Mouse (Mus musculus): ENCODE data around the gene Shisa5.

The Shisa5 gene

DNA sequence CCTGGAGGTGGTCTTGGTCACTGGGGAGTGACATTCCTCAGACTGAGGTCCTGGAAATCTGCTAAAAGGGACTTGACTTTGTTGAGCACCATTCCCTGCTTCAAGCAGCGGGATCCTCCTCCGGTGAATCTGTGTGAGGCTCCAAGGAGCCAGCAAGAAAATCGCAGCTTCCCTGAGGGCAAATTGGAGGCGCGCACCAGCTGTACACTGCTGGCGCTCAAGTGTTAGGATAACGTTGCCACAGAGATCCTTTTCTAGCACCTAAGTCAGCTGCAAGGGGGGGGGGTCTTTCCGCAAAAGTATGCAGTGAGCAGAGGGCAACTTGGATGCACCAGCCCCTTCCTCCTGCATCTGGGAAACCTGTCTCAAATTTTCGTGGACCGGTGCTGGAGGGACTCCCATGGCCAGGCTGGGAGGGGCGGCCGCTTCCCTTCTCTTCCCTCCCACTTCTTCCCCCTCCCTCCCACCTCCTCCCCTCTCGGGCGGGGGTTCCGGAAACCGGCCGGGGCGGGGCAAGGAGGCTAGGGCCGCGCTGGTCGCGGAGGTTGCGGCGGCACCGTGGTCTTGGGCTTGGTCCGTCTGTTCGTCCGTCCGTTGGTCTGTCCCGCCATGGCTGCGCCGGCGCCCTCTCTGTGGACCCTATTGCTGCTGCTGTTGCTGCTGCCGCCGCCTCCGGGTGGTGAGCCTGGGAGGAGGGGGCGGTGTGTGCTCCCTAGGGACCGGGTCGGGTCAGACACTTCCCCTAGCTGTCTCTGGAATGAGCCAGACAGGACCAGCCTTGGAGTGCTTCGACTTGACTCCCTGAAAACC, at the start of gene Shisa5:
TSS of gene Shisa5 (plus strand) at position 480 of the 810 bp plus-strand sequence.
- peak; percentile 90 for DNase-seq

DNA sequence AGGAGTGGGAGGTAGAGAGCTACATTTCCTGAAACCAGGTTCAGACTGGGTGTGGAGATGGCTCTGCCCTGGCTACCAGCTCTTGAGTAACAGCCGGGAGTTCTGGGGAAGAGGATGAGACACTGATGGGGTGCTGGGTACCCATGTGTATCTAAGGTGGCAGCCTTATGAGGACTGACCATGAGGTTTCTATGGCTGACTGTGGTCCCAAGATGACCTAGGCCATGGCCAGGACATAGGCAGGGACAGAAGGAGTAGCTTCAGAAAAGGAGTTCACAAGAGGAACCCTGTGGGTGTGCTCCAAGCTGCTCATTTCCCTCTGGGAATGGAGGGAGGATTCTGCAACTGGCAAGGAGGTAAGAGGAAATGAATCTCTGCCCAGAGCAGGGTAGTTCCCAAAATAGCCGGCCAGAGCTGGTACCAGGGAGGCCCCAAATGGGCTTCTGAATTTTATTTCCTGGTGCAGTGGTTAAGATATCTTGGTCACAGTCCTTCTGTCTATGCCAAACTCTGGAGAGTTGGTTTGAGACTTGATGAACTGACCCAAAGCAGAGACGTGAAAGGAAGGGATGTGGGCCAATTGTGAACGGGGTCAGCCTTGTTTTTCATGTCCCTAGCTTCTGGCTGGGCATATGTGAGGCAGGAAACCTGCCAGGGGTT, 48.4 kb upstream of the Shisa5 start:
- peak; percentile 26 for DNase-seq

DNA sequence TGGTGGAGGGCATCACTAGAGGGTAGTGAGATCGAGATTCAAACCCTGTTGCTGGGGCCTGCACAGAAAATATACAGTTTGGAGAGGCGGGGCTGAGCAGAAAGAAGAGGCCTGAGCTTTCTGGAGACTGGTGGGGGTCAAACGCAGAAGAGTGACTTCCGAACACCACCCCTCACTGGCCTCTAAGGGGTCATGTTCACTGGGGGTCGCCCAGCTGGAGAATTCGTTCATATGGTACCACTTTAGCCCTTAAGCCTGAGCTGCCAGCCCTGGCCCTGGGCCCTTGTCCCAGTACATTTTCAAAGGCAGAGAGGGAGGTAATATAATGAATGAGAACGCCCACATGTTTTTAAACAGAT, 47.9 kb upstream of the Shisa5 start:
- no peak for DNase-seq

DNA sequence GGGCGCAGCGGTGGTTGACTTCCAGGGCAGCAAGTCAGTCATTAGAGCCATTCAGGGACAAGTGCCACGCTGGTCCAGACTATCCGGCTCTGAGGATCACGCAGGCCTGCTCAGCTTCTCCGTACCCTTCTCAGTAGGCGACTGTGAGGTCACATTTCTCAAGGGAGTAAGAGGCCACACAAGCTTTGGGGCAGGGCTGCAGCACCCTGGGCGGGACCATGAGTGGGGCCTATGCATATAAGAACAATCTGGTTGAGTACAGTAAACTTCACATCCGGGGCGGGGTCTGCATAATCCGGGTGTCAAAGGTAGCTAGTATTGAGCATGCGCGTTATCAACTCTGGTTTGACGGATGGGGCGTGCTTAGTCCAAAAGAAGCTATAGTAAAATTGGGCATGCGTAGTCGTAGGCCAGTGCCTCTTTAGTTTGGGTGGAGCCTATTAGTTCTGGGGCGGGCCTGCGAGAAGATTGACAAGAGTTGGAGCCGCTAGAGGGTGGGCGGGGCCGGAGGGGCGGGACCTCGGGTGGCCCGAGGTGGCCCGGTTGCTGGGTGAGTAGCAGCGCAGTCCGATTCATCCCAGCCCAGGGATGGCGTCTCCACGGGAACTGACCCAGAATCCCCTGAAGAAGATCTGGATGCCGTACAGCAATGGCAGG, 46.8 kb upstream of the Shisa5 start, which contains the start of gene Pfkfb4:
TSS of gene Pfkfb4 (plus strand) at position 351 of the 657 bp plus-strand sequence.
- peak; percentile 100 for DNase-seq

DNA sequence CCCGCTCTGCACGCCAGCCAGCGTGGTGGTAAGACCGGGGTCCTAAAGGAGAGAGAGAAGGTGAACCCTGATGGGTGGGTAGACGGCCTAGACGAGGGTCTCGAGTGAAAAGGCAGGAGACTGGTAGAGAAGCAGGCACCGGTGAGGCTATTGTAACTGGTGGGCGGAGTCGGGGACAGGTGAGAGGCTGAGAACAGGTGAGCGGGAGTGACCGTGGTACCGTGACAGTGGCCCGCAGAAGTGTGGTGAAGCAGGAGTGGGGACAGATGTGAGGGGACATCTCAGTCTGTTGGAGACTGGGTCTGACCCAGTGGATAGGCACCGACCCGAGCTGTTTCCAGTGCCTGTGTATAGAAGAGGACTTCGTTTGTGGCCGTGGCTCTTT, 46.3 kb upstream of the Shisa5 start:
- DNase-seq, result peak; percentile 57

DNA sequence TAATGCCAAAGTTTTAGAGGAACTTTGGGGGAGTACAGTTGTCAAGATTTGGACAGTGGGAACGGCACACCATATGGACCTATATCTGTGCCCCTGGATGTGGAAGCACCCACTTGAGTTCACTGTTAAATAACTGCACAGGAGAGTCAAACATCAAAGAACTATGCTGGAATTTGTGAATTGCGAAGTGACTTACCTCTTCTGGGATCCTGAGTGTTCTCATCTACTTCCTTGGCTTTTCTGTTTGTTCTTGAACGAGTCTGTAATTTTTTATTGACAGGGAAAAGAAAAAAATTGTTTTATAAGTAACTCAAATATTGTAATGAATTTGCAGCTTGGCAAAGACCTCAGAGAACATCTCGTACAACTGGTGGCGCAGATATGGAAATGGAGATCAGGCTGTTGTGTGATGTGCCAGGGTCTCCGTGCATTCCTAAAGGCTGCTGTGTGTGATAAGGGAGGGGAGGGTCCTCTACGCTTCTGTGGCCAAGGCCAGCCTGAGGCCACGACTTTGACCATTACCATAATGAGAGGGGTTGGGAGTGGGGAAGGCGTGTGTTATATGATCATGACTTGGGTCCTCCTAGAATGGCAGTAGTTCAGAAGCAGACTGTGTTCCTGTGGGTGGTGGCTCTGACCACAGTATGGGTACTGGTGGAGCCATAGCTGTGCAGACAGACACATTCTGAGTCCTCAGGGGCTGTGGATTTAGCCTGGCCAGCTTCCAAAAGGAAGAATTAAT, 45.6 kb upstream of the Shisa5 start:
- DNase-seq, result peak; percentile 40

DNA sequence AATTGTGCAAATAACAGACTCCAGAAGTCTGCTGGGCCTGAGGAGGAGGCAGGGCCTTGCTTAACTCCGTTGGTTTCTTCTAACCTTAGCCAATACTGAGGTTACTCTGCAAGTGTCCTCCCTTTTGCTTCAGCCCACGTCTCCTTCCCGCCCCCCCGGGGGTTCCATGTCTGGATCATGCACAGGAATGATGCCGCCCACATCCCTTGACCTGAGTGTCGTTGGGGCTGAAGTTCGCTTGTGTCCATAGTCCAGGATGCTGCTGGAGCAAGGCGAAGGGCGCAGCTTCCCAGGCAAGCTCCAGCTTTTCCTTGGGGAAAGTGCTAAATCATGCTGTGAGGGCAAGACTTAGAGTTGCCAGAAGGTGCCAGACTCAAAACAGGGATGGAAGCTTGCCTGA, 42.0 kb upstream of the Shisa5 start:
- DNase-seq, result peak; percentile 22

DNA sequence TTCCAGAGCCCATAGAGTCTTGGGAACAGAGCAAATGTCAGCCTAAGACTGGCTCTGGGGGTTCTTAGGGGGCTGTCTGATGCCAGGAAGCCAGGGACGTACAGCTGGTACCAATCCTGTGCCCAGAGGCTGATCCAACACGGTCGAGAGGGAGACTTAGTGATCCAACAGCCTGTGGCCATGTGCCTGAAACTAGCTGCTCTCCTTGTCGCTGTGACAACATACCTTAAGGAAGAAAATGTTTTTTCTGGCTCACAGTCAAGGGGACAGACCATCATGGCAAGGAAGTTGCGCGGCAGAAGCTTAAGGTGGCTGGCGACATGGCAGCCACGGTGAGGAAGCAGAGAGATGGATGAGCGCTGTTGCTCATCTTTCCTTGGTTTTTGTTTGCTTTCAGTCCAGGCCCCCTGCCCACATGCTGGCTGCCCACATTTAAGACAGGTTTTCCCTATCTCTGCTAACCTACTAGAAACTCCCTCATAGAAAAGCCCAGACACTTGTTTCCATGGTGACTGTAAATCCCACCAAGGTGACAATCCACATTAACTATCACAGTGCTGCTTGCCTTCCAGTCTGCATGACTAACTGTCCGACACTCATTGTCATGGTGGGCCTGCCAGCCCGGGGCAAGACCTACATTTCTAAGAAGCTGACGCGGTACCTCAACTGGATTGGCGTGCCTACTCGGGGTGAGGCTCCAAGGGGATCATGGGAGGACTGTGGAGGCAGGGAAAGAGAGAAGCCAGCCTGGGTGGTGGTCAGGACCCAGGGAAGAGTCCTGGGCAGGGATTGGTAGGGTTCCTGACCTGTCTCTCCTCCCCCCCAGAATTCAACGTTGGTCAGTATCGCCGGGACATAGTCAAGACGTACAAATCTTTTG, 39.8 kb upstream of the Shisa5 start:
- DNase-seq, result peak; percentile 57

DNA sequence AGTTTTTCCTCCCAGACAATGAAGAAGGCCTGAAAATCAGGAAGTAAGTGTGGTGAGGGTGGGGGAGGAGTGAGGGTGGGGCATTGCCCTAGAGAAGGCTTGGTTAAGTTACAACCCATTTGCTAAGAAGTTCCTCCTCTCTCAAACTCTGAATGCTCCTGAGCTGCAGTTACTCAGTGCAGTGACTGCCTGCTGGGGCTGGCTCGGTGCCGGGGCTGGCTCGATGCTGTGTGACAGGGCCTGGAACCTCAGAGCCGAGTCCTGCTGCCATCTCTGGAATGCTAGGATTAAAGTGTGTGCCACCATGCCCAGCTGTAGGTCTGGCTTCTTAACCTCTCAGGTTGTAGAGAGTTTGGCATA, 39.2 kb upstream of the Shisa5 start:
- DNase-seq, result peak; percentile 35

DNA sequence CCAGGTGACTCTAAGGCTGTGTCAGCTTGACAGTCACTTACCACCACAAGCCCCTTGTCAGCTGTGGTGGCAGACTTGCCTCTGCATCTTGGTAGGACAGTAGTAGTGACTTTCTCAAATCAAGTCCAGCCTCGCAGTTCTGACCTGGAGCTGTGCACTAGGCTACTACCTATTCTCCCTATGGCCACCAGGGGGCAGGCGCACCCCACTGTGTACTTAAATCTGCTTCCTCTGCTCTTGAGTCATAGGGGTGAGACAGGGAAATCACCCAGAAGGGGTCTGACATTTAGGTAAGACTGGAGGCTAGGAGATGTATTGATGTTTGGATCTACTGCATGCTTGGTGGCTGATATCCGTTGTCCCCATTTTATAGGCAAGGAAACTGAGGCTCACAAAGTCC, 37.6 kb upstream of the Shisa5 start:
- DNase-seq, result peak; percentile 85

DNA sequence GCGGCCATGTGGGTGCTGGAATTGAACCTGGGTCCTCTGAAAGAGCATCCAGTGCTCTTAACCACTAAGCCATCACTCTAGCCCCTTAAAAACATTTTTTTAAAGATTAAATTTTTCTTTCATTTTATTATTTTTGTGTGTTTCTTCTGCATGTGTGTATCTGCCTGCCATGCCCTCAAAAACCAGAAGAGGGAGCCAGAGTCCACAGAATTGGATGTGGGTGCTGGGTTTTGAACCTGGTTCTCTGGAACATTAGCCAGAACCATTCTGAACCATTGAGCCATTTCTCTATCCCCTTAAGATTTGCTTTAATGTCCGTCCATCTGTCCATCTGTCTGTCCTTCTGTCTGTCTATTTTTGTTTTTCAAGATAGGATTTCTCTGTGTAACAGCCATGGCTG, 35.2 kb upstream of the Shisa5 start:
- peak; percentile 76 for DNase-seq

DNA sequence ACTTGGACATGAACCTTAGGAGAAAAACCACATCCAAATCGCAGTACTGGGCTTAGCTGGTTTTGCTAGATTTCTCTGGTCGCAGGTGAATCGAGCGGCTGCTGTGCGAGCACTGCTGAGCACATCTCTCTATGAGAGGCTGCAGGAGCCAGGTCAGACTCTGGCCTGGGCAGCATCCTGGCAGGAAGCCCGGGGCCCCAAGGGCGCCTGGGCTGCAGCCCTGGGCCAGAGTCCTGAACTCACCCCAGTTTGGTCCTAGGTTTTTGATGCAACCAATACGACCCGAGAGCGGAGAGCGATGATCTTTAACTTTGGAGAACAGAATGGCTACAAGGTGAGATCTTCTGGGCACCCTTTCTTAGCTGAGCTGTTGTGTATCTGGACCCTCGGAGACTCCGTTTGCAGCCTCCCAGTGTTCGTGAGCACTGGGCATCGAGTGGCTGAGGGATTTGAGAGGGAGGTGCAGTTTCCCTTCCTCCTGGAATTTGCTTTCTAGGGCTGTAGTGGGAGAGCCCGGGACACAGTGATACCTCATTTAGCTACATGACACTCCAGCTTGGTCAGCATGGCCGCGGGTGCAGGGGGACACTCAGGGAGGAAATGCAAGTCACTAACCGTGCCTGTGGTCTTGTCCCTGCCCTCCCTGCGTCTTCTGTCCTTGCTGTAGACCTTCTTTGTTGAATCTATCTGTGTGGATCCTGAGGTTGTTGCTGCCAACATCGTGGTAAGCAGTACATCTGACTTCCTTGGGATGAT, 31.2 kb upstream of the Shisa5 start:
- no peak for DNase-seq

DNA sequence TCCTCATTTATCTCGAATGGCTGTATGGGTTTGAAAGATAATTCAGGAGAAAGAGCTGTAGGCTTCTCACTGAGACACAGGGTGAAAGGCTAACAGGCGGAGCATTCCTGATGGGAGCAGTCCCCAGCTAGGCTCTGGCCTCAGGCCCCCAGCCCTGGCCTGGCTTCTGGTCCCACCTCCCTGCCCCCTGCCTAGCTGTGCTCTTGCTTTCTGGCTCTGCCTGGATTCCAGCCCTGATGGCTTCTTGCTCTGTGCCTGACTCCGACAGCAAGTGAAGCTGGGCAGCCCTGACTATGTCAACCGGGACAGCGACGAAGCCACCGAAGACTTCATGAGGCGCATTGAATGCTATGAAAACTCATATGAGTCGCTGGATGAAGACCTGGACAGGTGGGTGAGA, 30.3 kb upstream of the Shisa5 start:
- no peak for DNase-seq

DNA sequence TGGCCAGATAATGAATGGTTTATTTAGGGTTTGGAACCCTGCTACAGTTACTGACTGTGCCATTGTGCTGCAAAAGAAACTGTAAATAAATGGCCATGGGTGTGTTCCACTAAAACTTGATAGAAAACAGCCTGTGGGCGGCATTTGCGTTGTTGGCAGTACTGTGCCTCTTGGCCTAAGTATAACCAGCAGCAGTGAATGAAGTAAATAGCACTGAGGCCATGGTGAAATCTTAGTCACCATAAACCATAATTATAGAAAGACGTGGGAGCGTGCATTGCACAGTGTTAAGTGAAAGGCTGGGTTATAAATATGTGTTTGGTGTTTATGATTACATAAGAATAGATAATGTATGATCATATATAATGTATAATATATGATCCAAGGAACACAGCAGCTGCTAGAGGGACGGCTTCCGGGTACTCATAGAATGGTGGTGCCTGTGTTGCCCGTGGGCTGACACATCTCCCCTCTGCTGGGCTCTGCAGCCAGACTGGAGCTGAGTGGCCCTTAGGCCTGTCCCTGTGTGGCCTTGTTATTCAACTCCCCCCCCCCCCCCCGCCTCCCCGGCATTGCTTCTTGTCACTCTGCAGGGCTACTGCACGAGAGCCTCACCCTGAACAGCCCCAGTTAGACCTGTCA, 29.2 kb upstream of the Shisa5 start:
- no peak for DNase-seq

DNA sequence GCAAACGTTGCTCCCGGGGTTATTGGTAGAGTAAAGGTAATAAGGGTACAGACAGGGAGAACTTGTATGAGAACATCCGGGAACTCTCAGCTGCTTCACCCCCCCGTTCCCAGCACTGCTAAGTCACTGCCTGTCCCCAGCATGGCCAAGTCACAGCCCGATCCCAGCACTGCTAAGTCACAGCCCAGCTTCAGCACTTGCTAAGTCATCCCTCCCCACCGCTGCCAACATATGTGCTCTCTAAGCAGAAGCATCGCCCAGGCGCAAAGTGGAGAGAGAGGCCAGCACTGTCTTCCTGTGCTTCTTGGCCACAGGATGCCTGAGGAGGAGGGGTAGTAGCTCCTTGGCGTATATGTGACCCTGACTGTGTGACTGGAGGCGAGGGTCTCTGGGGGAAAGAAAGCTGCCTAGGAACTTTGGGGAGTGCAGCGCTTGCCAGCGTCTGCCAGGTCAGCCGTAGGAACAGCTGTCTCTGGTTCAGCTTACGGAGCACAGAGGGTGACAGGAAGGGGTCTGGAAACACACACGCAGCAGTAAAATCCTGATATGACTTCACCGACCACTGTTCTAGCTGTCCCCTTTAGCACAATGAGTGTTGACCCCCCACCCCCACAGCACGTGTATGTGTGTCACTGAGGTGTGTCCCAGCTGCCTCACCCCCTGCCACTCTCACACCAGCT, 28.6 kb upstream of the Shisa5 start:
- no peak for DNase-seq

DNA sequence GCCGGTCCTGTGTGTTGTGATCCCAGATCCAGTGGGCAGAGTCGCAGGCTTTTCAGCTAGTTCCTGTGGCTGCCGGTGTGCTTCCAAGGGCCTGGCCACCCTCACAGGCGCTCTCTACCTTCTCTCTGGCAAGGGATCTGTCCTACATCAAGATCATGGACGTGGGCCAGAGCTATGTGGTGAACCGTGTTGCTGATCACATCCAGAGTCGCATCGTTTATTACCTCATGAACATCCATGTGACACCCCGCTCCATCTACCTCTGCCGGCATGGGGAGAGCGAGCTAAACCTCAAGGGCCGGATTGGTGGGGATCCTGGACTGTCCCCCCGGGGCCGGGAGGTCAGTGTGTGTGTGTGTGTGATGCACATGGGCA, 28.1 kb upstream of the Shisa5 start:
- DNase-seq, result no peak

DNA sequence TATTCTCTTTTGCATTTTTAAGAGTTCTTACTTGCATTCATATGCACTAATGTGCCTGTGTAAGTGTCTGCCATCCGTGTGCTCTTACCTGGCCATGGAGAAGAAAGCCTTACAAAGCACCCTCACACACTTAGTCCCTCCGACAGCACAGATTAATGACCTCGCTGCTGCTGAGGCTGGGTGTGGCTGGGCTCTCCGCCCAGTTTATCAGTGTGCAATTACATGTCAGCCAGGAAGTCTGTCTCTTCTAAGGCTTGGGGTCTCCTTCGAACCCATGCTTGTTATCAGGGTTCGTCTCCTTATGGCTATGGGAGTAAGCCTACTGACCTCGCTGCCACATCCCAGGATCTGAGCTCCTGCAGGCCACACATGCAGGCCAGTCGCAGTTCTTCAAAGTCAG, 23.0 kb upstream of the Shisa5 start:
- no peak for DNase-seq

DNA sequence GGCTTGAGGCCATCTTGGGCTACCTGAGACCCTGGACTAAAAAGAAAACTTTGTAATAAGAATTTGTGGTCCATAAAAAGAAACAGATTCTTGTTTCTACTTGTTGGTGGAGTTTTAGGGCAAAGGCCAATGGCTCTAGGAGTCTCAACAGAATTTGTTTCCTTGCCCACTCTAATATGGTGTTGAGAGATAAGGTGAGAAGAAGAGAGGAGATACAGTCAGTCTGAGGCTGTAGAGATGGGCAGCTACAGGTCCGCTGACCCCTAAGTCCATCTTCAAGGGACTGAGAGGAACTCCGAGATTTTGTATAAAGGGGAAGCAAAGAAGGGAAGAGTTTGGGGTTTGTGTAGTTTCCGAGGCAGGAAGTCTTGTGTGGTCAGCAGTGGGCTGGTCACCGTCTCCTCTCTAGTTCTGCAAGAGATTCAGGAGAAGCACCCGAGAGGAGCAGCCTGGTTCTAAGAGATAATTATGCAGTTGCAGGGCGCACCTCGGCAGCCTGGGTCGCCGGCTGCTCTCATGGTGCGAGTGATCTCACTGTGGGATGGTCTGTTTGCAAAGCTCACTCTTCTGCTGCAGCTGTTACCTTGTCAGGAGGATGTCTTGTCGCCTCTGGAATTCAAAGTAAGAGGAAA, 21.3 kb upstream of the Shisa5 start:
- peak; percentile 49 for DNase-seq

DNA sequence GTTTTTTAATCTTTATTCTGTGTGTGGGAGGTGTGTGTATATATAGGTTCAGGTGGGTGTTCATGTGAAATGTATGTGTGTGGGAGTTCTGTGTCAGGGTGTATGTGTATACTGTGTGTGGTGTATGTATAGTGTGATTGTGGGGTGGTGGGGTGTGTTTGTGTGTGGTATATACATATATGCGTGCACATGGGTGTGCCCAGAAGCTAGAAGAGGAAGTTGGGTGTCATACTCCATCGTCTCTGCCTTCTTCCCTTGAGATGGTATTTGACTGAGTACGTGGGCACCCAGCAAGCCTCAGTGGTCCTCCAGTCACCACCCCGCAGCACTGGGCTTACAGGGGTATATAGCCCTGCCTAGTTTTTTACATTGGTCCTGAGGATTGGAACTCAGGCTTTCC, 16.9 kb upstream of the Shisa5 start:
- DNase-seq, result peak; percentile 54

Measured in lung, postnatal 36 days (tissue).